Mouse (Mus musculus) frontal cortex, postnatal 25 days (tissue): ENCODE results near the gene Hk1.

ENCODE experiments used
- DNase-seq, 2 experiments: peaks; one replicate each; pipeline ENCODE4 v3.0.0; 2022; ENCODE audit warnings: low spot score in 2 of 2

Hk1 gene

DNA sequence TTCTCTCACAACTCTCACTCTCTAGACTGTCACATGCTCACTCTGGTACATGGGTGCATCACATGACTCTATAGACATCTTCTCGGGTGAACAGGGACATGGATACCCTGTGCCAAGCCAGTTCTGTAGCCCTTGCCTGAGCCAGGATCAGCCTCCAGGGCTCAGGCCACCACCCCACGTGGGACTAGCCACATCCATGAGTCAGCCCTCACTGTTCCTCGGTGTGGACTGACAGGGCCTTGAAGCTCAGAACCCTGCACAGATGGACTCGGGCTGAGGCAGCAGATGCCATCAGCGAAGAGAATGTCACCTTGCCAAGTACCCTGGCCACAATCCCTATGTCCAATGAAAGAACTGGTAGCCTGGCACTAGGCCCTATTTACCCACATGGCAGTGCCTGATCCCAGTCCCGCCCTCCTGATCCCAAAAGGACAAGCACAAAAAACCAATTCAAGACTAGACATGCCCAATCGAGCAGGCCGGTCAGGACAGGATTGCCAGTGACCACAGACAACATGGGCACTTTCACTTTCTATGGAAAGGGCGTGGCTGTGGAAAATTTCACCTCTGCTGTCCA, 59.2 kb downstream of the Hk1 start:
- DNase-seq: no peak

DNA sequence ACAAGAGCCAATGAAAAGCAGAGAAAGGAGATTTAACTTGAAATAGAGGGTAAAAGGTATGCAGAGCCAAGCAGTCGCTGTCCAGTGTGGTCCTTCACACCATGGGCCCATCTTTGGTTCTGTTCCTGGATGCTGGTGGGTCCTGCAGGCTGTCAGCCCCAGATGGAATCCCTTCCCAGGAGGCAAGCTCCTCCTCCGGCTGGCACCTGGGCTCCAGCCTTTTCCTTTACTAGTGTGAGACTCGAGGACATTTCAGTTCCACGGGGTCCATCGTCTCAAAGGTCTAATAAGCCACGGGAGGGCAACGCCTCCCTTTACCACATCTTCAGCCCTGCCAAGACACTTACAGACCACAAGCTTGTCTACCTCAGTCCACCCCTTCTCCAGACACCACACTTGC, 60.6 kb downstream of the Hk1 start:
- DNase-seq: no peak

DNA sequence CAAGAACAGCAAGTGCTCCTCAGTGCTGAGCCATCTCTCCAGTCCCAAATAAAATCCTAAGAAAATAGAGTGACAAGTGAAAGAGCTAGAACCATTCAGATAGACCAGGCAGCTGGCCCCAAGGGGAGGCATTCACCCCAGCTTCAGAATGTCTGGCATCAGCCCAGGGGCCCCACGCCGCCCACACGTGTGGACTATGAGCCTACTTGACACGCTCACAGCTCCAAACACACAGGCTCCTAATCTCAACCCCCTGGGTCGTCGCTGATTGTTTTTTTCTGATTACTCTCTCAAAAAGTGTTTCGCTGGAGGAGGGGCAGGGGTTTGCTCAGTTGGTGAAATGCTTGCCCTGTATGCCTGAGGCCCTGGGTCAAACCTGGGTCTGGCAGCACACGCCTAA, 63.2 kb downstream of the Hk1 start:
- no peak for DNase-seq

DNA sequence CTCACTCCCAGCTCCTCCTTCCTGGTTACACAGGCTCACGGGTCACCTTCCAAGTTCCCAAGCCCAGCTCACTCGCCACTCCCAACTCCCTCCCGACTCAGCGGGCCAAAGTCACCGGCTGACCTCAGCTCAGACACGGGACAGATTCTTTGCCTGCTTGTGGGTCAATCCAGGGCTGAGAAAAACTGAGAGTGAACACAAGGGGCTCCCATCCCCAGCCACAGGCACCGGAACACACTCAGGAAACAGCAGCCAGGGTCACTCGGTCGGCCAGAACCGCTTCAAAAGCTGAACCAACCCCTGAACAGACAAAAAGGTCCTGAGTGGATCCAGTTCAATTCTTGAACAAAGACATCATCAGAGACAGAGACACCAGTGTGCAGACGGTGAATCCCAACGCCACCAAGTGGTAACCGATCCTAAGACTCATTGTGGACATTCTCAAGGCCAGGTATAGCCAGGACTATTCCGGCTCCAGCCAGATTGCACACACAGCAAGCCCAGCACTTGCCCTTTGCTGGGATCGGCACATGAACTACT, 65.8 kb downstream of the Hk1 start:
- DNase-seq: no peak

DNA sequence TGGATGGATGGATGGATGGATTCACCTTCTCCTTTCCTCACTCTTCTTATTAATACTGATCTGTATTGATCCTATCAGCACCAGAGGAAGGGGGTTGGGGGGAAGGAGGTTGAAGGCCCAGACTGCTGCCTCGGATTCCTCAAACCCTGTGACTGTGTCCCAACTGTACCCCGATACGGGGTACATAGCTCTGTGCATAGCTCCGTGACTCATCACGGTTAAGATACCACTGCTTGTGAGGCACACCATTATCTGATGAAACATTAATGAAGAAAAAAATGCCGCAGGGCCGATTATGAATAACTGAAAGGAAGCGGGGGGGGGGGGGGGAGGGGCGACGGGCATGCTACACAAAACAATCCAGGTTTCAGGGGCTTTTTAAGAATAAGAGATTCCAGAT, 66.6 kb downstream of the Hk1 start:
- no peak for DNase-seq

DNA sequence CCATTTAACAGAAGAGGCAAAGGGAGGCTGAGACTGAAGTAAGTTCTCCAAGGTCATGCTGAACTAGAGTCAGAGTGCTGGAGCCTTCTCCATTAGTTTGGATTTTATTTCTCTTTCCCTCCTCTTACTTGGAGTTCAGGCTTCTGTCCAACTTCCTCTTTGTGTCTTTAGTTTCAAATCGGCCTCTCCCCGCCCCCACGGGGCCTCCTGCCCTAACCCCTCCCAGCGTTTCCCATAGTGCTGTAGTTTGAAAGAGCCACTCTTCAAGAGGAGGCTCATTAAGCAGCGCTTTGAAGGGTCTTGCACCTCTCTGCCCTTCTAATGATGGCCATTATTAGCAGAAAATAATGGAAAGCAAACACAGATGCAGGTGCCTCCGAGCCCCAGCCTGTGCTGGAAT, 68.2 kb downstream of the Hk1 start:
- no peak for DNase-seq

DNA sequence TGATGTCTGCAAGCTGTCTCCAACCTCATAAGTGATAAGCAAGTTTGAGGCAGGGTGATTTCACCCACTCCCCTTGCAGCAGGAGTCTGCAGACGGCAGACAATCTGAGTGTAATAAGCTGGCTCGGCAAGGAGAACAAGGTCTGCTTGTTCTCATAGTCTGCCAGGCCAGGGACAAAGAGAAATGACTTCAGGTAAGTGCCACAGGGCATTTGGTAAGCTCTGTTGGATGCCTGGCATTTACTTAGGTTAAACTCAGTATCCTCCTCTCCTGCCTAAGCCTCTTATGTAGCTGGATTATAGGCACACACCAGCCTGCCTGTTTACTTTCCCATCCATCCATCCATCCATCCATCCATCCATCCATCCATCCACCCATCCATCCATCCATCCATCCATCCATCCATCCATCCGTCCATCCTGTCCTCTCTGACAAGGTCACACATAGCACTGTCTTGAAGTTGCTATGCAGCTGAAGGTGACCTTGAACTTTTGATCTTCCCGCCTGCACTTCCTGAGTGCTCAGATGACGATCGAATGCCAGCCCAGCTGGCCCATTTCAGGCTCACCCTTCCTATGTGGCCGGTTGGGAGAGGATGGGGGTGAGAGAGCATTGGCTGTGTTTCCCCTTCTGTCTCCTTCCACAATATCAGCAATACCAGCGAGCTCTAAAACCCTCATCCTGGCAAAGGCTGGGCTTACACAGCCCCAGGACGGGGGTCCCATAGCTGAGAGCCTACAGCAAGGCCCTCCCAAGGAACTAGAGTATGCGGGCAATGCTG, 69.3 kb downstream of the Hk1 start:
- DNase-seq: no peak

DNA sequence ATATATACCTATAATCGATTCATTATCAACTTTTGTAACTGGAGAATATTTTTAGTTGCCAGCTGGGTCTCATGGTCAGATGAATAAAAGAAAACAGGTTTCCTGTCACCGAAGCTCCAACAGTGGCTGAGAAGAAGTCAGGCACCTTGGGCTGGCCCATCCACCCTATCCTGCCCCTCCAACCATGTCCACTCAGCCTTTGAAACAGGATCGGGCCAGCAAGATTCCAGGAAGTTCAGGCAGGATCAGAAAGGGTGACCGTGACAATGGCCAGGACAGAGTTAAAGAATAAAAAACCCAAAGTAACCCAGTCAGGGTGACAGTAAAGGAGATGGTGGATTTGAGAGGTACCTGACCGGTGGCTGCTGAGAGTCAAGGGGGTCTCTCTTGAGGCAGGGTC, 70.1 kb downstream of the Hk1 start:
- DNase-seq: no peak

DNA sequence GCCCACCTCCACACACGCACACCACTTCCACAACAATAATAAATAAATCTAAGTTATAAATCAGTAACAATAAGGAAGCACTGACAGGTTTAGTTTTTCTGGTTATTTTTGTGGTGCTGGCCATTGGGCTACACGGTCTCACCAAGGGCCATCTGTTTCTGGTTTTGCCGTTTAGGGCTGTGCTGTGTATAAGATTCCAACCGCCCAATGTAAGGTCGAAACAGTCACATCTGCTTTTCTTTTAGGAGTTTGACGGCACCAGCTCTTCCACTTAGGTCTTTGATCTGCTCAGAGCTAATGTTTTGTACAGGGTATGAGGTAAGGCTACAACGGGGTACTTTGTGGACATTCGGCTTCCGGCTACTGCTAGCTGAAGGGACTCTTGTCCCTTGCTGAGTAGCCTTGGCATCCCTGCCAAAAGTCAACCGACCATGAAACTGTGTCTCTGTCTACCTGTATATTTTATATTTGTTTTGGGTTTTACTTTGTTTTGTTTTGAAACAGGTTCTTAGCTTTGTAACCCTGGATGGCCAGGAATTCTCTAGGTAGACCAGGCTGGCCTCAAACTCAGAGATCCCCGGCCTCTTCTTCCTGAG, 70.7 kb downstream of the Hk1 start:
- DNase-seq: no peak

DNA sequence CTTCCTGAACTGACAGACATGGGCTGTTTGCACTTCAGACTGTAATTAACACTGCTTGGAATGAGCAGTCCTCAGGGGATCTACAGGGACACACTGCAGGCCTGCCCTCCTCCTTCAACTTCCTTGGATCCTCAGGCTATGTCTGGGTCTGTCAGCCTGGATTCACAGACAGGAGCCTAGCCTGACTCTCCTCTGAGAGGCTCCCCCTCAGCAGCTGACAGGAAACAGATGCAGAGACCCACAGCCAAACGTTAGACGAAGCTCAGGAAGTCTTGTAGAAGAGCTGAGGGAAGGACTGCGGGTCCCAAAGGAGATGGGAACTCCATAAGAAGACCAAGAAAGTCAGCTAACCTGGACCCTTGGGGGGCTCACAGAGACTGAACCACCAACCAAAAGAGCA, 73.2 kb downstream of the Hk1 start:
- no peak for DNase-seq

DNA sequence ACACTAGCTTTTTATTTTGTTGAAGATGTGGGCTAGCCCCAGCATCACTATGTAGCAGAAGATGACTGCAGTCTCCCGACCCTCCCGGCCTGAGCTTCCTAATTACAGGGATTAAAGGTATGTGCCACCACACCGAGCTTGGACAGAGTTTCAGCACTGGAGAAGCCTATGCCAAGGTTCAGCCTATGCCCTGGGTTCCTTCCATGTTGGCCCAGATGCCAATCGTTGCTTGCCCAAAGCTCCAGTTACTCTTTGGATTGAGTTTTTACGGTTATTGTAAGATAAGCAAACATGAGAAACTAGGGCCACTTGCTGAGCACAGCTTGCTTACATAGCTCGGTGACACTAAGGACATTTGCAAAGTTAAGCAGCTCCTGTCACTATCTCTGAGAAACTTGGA, 74.6 kb downstream of the Hk1 start:
- no peak for DNase-seq

DNA sequence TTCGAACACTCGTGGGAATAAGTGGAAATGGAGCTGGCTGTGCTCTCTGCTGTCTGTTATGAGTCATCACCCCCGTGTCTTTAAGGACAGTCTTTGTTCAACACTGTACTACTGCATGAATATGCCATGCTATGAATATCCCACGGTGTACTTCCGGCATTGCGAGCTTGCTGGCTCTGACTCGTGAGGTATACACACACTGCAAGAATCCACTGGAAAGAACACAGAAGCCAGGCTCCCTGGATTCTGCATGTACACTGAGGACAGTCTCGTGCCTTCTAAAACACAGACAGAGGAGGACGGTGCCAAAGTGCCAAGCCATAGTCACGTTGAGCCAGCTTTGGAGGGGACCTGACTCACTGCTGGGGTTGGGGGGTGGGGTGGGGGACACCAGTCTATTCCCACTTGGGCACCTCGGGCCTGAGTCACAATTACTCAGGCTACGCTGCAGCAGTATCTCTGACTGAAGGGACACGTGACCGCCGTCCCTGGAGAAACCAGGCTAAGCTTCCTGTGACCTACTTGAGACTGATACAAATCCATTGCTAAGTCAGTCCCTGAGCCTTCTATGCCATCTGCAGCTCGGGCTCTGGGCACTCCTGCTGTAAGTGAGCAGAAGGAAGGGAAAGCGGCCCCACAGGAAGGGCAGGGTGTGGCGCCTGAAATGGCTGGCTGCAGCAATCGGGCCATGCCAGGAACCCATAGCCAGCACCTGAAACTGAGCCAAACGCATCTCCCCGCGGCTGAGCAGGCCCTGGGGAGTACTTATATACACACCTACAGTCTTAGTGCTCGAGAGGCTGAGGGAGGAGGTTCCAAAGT, 79.5 kb downstream of the Hk1 start:
- DNase-seq: peak in 1 of 2 experiments; percentile 27

DNA sequence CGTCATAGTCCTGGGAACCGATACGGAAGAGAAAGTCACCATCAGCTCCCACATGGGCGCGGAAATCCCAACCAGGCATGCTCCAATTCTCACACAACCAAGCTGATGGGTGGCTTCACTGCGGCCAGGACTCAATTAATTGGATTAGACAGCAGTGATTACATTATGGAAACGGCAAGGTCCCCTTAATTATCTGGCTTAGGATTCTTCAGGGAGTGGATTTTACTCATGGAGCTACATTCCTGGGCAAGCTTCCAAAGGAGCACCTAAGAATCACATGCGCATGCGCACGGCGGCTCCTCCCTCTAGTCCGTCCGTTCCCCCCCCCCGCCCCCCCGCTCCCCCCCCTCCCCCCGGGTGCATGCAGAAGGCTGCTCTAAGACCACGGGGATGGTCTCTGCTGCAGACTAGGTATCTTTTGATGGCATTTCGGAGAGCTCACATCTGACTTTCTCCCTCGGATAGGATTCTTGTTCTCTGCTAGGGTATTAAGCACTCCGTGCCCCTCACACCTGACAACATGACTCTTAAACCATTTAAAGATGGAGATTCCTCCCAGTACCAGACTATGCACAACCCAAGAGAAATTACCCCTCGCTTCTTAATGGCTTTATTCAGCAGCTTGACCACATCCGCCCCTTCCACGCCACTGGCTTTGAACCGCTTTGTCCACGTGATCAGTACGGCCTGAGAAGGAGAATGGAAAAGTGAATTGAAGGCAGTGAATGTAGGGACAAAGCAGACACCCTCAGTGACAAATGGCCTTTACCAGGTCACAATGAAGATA, 83.4 kb downstream of the Hk1 start:
- DNase-seq: no peak

DNA sequence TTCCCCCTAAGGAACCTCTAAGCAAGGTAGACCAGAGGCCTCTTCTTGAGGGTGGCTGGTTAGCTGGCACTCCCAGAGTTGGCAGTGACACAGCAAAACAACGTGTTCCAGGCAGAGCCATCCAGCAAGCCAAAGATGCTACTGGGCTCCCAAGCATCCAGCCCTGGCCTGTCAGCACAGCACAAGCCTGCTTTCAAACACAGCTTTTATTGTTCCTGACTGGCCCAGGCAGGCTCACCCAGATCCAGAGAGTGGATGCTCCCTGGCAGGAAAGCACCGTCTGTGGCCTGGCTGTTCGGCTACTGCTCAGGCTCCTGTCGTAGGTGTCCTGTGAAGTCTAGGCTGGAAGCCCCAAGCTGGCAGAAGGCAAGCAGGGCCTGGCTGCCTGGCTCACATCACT, 85.6 kb downstream of the Hk1 start:
- peak in 1 of 2 experiments; percentile 24 for DNase-seq

DNA sequence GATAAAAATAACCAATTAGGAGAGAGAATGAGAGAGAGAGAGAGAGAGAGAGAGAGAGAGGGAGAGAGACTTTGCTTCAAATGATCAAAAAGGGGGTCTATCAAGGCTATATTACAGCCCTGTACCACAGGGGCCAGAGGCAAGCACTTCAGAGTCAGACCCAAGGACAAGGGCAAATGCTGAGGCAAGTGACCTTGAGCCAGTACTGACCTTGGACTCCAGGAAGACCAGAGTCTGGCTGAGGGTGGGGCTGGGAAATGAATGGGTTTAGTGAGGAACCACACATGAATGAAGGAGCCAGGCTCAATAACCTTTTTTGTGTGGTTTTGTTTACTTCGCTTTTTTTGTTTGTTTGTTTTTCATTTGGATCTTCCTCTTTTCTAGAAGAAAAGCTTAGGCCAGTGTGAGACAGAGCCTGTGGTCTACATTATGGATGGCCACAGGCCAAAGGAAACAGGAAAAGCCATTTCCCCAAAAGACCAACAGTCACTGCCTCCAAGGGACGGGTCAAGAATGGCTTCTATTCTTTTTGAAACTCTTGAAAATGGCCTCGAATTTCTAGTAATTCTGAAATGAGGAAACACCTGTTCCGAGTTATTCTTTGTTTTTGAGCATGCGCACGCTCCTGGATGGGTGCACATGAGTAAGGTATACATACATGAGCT, 92.1 kb downstream of the Hk1 start:
- DNase-seq: no peak

DNA sequence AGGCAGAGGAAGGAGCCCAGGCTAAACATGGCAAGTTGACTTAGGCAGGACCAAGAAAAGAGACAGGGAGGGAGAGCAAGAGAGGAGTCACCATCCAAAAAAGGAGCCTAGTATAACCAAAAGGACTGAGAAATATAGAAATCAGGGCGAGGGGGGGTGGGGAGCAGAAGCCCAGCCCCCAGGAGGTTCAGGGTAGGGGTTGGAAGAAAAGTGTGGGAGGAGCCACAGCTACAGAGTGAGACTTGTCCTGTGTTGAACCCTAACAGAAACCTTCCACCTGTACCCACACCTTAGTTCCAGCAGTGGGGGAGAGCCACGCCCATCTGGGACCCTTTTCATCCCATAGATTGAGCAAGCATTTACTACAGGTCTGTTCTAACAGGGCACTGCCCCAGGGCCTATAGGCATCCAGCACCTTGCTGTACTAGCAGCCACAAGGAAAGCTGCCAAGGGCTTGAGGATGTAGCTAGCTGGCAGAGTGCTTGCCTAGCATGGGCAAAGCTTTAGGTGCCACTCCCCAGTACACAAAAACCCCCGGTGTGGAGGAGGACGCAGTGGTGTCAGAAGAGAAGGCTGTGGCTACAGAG, 96.4 kb downstream of the Hk1 start:
- DNase-seq: no peak

DNA sequence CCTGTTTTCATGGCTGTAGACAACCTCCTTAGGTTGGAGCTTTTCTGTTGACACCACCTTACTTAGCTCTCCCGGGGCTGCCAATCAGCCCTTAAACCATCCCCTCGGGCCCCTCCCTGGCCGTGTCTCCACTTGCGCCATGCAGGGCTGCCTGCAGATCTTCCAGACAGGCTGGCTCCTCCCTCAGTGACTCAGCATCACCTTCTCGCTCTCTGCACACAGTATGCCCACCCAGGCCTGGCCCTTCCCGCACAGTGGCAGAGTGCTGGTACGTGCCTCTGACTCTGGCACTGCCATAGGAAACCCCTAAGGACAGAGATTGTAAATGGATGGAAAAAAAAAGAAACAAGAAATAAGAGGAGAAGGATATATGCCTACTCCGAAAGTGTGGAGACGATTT, 96.9 kb downstream of the Hk1 start:
- no peak for DNase-seq

DNA sequence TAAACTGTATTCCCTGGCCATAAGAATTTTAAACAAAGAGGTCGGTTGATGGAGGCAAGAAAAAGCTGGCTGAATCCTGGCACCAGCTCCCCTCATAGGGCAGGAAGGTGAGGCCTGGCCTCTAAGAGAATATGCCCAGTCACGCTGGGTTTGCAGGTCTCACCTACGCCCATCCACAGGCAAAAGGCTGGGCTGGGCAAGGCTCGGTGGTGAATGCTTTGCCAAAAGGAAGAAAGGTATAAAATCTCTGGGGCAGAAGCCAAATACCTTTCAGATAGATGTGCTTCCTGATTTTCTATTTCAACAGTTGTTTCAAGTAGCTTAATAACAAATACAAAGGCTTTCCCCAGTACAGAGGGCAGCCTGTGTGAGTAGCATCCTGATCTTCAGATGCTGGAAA, 100.0 kb downstream of the Hk1 start:
- DNase-seq: no peak

DNA sequence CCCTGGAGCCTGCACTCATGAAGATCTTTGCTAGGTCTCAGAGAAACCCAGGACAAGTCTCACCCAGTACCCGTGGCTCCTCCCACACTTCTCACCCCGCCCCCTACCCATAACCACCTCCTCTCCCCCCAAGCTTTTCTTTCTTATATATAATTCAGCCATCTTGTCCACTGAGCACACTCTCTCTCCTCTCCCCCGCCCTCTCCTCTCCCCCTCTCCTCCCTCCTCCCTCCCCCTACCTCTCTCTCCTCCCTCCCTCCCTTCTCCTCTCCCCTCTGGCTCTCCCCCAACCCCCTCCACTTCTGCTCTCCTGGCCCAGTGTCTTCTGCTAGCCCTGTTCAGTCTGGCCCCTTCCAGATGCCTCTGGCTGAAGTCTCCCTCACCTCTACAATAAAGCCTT, 100.6 kb downstream of the Hk1 start:
- no peak for DNase-seq

DNA sequence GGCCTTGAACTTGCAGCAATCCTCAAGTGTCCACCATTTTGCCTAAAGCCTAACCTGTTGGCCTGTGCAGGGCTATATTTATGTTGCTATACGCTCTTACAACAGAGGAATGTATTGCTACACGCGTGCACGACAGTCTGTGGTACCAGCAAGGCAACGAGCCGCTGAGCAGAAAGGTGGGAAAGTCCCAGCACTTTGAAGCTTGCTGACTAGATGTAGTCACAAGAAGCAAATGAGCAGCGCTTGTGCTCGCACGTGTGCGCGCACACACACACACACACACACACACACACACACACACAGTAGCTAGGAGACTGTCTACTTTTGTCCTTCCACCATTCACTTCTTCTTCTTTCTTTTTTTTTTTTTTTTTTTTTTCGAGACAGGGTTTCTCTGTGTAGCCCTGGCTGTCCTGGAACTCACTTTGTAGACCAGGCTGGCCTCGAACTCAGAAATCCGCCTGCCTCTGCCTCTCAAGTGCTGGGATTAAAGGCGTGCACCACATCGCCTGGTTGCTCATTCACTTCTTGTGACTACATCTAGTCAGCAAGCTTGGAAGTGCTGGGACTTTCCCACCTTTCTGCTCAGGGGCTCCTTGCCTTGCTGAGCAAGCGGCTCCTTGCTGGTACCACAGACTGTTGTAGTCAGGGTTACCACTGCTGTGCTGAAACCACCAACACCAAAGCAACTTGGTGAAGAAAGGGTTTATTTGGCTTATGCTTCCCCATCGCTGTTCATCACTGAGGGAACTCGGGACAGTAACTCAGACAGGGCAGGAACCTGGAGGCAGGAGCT, 102.0 kb downstream of the Hk1 start:
- DNase-seq: no peak
